Mouse (Mus musculus) E14TG2a.4 (cell line): ENCODE measurements around the gene Atrnl1.

Experiments
- CTCF ChIP-seq: conservative IDR thresholded peaks from 2 replicates; pipeline ENCODE4 v1.5.1; 2014; ENCODE audit warnings: low read length
- NANOG ChIP-seq: IDR thresholded peaks from 2 replicates; pipeline ENCODE4 v1.6.1; 2014; ENCODE audit warnings: borderline replicate concordance, low read length, mixed read lengths
- POU5F1 ChIP-seq: IDR thresholded peaks from 2 replicates; pipeline ENCODE4 v1.6.1; 2014; ENCODE audit warnings: low read length, borderline replicate concordance

- TF ChIP-seq CTCF (no peak), NANOG (no peak), POU5F1 (no peak)
Observed at GRCm38 (mm10) chr19:58076961-58077371, 466.1 kb downstream of the Atrnl1 start.
